Comparison of ENCODE assay signal across 19 mouse cellular contexts in genomic region chr17:13182712-13183111, GRCm38 (mm10). TPM values are rescaled to one million over a fixed set of nuclear protein-coding genes. Genes with fewer than 3 reads are reported as not detected.
"Had no signal": no experiment of that assay in that cellular context is flagged by ENCODE, and none has a peak within 500 bp of the region (broad histone marks: within the 10 kb centered on the region; RNA-seq: fewer than 3 reads in every experiment).

No protein-coding gene starts in this region.

RNA-seq across cellular contexts. Expression of gene Smok2a, which starts 38.3 kb away (rescaled TPM):
- polyA plus RNA-seq: cerebellum, adult 2 months; cortical plate, adult 2 months; embryonic facial prominence, embryonic 10.5 days; embryonic facial prominence, embryonic 11.5 days; embryonic facial prominence, embryonic 12.5 days; embryonic facial prominence, embryonic 13.5 days; embryonic facial prominence, embryonic 14.5 days; embryonic facial prominence, embryonic 15.5 days; erythroblast, embryonic 14.5 days; forebrain, embryonic 10.5 days; forebrain, embryonic 11.5 days; forebrain, embryonic 12.5 days; forebrain, embryonic 13.5 days; forebrain, embryonic 14.5 days; forebrain, embryonic 15.5 days; forebrain, embryonic 16.5 days; forebrain, postnatal 0 days; frontal cortex, adult 2 months; gonadal fat pad, adult 2 months had no signal

RNA-seq across cellular contexts. Expression of gene Smok2b, which starts 47.3 kb away (rescaled TPM):
- polyA plus RNA-seq: cerebellum, adult 2 months; cortical plate, adult 2 months; embryonic facial prominence, embryonic 10.5 days; embryonic facial prominence, embryonic 11.5 days; embryonic facial prominence, embryonic 12.5 days; embryonic facial prominence, embryonic 13.5 days; embryonic facial prominence, embryonic 14.5 days; embryonic facial prominence, embryonic 15.5 days; erythroblast, embryonic 14.5 days; forebrain, embryonic 10.5 days; forebrain, embryonic 11.5 days; forebrain, embryonic 12.5 days; forebrain, embryonic 13.5 days; forebrain, embryonic 14.5 days; forebrain, embryonic 15.5 days; forebrain, embryonic 16.5 days; forebrain, postnatal 0 days; frontal cortex, adult 2 months; gonadal fat pad, adult 2 months had no signal

RNA-seq across cellular contexts. Expression of gene Unc93a, which starts 51.1 kb away (rescaled TPM):
- polyA plus RNA-seq: cerebellum, adult 2 months; cortical plate, adult 2 months; embryonic facial prominence, embryonic 10.5 days; embryonic facial prominence, embryonic 11.5 days; embryonic facial prominence, embryonic 12.5 days; embryonic facial prominence, embryonic 13.5 days; embryonic facial prominence, embryonic 14.5 days; embryonic facial prominence, embryonic 15.5 days; erythroblast, embryonic 14.5 days; forebrain, embryonic 10.5 days; forebrain, embryonic 11.5 days; forebrain, embryonic 12.5 days; forebrain, embryonic 13.5 days; forebrain, embryonic 14.5 days; forebrain, embryonic 15.5 days had no signal
